Mouse (Mus musculus): ENCODE data around the gene Sox5.

The Sox5 gene

DNA sequence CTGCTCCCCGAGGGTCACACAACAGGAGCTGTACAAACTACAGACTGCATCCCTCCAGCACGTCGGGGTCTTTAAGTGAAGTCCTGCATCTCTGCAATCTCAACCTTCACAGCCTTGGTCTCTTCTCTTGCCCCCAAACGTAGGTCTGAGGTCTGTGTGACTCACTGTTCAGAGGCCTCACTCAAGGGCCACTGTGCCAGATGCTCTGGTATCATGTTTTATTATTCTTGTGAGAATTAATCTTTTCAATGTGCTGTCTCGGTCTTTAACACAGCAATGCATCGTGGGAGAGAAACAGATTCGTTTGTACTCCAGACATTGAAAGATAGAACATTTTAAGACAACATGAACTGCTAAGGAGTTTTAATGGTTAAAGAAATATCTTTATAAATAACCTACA lies 893.2 kb downstream of the Sox5 start:
- DNase-seq = no peak

DNA sequence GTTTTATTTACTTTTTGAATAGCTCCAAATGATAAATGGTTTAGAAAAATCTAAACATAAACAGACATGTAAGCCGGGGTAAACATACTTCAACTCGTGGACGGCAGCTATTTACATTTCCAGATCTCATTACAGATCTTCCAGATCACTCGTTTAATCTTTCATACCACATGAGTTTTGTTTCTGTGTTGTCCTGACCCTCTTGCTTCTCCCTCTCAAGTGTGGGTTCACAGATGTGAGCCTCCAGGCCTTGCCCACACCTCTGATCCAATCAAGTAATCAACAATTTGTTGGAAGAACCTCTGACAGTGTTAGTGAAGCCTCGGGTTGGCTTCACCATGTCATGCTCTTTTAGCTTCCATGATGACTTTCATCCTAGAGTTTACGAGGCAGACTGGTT lies 903.3 kb downstream of the Sox5 start:
- DNase-seq = no peak

DNA sequence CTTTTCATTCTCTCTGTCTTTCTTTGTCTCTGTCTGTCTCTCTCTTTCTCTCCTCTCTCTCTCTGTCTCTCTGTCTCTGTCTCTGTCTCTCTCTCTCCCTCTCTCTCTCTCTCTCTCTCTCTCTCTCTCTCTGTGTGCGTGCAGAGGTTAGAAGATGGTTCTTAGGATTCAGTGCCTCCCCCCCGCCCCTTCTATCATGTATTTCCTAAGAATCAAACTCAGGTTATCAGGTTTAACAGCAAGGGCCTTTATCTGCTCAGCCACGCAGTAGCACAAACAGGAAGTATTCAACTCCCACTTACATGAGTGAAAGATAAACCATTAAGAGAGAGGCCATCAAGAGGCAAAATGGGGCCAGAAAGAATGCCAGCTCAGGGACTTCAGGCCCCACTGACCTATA lies 913.0 kb downstream of the Sox5 start:
- no peak for DNase-seq

DNA sequence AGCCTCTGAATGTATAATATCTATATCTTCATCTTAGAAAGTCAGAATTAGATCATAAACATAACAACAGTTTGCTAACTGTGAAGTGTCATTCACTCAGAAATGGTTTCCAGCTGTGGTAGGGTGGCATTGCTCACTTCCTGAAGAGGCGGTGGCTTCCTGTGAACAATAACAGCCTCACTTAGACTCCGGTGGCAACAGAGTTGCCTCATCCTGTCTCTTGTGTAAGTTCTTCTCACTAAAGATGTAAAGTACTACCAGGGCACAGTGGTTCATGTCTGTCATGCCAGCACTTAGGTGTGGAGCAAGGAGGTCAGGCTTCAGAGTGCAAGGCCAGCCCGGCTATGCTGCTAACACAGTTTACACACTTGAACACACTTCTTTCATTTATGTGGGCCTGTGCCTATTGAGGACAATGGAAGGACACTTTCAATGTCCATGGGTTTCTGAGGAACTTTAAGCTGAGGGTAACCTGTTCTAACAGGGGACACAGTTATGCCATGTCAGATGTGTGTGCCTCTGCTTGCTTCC lies 913.6 kb downstream of the Sox5 start:
- DNase-seq = no peak

DNA sequence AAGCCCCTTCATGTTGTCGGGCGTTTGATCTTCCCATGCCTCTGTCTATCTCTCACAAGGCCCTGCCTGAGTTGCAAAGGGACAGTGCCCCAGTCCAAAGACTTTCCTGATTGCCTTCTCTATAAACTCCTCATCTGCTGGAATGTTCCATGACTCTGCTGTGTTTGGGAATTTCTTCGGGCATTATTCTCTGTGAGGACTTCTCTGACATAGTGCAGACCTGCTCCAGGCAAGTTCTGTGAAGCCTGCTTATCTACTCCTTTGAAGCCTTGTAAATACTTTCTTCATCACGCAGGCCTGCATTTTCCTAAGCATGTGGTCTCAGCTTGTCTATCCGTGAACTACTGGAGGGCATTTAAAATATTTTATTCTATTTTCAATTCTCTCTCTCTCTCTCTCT lies 914.7 kb downstream of the Sox5 start:
- DNase-seq = no peak

DNA sequence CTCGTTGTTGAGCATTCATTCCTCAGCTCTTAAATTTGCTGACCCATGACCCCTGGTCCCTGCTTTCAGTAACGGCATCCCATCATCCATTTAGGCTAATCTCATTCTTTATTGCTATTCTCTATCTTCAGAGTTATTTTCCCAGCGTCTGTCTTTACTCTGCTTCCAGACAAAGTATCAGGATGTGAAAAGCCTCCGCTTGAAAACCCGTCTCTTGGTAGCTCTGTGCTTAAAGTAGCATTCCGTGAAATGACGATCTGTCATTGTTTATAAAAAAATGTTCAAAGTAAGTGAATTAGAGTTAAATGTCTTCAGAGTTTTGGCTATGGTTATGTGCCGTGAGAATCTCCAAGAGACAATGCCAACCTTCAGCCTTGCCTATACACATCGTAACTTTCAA lies 915.2 kb downstream of the Sox5 start:
- no peak for DNase-seq

DNA sequence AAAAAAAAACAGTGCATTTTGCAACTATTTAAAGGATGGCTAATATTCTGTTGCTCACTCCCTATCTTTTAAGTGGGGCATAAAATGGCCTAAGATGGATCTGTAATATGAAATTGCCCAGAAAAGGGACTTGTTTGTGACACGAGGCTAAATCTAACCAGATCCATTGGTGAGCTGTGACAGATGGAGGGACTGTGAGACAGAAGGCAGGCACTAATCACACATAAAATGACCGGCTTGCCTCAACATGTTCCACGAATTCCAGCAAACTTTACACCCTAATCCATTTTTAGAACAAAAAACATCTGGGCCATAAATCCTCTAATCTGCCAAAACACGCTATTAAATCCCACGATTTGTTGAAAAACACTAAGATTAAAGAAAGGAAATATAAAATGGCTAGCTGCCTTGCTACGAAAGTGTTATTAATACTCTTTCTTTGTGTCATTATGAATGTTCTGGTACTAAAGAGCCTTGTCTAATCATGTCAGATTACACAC lies 919.1 kb downstream of the Sox5 start:
- DNase-seq = no peak

DNA sequence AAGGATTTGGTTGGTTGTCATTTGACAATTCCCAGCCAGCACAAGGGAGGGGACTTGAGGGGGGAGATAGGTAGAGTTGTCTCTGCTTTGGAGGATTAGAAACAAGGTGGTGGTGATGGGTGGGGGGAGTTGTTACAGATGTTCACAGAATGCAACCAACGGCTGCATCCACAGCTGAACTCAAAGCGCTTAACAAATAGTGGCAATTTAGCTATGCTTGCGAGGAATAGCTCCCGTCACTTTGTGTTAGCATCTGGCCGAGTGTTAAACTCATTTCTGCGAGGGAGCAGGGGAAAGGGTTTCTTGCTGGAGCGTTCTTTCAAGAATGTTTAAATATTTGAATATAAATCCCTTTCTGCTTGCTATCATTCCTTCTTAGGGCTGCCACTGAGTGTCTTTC lies 921.7 kb downstream of the Sox5 start:
- no peak for DNase-seq

DNA sequence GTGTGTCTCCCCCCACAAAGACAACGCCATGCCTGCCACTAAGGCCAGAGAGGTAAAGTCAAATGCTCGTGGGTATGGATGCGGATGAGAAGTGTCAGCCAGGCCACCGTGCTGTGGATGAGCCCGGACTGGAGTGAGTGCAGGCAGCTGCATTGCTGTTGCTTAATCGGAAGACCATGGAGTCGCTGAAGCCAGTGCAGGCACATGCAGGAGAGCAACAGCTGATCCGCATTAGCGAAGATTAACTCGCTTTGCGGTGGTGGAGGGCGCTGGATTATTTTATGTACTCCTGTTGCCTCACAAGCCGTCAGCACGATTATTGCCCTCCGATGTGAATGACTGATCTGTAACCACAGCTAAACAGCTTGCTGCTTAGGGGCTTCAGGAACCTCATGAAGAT lies 922.2 kb downstream of the Sox5 start:
- no peak for DNase-seq

DNA sequence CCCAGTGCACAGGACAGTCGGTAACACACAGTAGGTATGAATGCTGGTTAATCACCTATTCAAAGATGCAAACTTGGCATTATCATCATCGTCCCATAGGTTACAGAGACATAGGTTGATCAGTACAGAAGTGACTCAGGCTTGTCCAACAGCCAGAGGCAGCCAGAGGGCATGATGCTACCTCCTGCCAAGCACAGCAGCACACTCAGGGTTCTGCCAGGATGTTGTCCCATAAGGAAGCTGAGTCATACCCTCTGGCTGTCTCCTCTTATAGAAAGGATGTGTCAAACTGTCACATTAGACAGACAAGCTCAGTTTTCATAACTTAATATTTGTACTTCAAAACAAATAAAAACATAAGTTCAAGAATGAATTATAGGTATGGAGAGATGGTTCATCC lies 923.2 kb downstream of the Sox5 start:
- no peak for DNase-seq

DNA sequence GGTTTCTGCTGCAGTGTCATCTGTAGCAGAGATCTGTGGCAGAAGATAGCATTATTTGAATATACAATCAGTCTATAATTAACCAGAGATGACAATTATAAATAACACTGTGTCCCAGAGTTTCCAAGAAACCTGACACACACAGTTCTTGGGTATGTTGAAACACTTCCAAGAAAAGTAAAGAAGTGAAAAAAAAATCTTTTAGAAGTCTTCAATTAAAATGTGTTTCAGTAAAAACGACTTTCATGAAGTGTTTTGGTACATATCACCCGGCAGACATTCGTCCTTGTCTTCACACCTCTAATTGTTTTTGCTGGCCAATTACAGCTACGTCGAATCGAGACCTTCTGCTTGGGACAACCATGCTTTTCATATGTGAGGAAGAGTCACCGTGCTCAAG lies 924.4 kb downstream of the Sox5 start:
- no peak for DNase-seq

DNA sequence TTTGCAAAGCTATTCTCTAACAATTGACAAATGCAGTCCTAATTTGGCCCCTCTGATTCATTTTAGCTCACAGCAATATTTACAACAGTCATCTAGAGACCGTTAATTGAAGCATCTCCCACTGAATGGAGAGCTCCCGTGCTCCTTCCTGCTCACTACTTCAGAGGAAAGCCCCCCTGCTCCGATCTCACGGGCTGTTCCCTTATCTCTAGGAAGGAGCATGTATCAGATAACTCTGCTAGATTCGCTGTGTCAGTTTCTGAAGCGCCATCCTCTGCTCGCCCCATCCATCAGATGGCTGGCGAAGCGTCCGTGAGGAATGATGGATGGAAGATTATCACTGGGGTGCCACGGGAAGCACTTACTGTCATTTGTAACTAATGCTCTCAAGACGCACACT lies 926.4 kb downstream of the Sox5 start:
- no peak for DNase-seq

DNA sequence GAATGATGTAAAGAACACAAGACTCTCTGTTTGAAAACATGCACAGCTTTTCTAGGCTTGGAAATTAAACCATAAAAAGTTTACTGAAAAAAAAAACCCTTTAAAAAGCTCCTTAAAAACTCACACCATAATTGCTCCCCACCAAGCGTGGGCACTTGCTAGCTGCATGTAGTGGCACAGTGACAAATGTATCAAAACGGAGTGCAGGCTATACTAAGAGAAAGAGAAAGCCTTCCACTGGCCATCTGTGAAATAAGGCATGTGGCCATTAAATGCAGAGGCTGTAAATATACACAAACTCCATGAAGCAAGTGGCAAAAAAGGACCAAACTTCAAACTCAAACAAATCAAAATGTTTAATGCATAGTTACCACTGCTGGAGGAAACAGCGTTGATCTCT lies 927.7 kb downstream of the Sox5 start:
- no peak for DNase-seq

DNA sequence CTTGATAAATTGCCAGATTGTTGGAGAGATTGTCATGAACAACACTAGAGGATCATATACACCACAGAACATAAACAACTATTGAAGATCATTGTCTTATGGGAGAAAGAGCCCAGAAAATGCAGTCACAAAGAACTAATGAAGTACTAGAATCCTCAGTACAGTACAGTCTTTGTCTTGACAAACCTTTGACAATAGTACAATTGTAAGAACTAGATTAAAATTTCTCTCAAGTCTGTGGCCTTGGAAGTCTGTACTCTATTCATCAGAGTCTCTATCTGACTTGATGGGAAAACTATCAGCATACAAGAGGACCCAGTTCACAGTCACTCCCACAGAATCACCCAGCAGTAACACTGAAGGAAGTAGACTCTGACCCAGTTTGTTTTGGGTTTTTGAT lies 936.0 kb downstream of the Sox5 start:
- DNase-seq = no peak

DNA sequence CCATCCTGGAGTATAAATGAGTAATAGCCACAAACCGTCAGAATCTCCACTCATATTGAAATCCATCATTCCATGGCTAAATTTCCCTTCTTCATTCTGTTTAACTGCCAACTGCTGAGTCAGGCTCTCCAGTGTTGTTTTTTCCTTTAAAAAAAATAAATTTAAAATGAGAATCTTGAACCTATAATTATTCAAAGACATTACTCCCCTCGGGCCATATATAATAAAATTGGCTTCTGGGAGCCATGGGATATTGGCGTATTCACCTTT lies 937.1 kb downstream of the Sox5 start:
- no peak for DNase-seq

DNA sequence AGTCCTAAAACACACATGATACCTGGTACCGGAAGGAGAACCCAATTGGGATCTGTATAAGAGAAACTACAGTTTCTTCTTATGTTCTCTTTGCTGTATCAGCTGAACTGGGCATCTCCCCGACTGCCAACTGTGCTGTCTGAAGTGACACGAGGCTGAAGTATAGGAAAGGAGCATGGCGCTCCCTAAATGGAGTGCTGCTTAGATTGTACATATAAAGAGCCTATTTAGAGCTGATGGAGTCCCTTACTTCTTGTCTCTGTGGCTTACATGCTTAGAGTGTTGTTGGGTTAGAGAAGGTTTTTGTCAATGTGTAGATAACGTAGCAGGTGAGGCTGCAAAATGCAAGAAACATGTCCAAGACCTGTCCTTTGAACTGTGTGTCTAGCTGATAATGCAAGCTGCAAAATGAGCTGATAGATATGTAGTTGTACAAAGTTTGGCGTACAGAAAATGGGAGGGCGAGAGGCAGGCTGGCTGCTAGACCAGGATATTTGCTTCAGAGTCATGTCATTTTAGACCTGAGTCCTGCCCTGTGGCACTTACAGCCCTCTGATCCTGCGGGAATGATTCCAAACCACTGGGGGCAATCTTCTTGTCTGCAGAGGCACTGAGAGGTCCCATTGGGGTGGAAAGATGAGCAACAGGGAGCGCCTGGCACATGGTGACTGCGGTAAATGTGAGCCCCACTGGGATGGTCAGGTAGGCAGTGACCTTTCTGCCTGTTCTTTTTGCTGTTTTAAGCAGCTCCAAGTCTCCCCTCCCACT lies 937.7 kb downstream of the Sox5 start:
- no peak for DNase-seq

DNA sequence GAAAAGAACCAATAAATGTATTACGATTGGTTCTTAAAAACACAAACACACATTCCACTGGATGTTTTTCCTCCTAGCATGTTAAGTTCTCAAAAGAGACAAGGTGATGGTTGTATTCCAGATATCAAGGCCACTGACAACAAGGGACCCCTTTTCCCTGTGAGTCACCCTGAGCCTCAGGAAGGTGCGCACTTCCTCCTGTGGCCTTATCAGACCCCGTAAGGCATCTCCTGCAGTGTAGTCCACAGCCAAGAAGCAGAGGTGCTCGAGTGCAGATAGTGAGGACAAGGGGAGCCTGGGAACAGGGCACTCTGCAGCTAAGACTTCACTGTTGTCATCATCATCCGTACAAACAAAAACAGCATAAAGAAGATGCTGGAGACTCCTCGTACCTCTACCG lies 939.8 kb downstream of the Sox5 start:
- DNase-seq = no peak

DNA sequence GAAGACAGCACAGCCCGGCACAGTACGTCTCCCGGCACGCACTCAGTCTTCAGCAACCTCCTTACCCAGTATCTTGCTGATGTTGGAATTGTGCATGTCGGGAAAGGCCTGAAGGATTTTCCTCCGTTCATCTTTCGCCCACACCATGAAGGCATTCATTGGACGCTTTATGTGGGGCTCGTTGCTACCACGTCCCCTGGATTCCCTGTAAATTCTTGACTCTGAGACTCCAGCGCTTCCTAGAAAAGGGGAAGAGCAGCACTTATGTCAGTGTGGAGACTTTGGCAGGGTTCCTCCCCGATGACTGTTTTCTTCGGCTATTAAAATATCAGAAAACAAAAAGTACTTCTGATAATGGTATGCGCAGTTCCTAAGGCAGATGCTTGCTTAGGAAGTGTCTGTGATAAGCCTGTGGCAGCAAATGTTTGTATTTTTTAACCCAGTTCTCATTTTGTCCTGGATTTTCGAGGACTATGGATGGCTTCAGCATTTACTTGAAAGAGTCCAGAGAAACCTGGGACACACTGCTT lies 940.6 kb downstream of the Sox5 start:
- no peak for DNase-seq

DNA sequence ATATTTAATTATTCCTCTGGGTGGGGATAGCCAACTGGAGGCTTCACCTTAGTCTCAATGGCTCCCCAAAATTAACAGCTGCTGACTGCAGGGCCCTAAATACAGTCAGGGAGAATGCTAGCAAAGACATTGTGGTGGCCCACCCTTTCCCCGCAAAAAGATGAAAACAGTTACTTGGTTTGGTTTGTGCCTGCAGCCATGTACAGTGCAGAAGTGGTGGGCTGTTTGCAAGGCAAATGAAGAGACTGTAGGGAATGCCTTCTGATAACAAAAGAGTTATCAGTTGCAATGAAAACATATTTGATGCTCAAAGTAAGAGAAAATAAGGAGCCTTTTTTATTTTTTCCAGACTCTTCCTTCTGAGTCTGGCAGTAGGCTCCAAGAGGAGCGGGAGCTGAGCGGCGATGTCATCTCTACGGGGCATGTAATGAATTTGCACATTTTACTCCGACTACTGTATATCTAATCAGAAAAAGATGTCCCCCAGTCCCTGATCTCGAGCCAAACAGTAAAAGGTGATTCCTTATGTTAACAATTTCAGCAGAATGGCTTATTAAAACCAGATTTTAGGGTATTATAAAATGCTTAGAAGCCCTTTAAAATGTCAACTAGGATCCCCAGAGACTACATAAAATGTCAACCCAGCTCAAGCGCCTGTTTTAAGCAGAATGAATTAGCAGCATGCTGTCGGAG lies 943.2 kb downstream of the Sox5 start:
- no peak for DNase-seq

DNA sequence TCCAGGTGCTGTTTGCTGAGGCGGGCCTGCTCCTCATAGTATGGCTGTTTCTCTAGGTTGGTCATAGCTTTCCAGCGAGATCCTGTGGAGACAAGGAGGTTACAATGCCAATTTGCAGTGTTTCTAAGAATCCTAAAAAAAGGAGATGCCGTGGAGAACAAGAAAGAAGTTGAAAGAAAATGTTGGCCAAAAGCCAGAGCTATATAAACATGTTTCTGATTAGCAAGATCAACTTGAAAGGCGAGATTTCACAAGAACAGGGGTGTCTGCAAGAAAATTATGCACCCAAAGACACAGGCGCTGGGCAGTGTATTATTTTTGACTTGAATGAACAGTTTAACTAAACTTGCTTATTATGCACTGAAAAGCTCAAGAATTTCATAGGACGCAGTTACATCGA lies 946.4 kb downstream of the Sox5 start:
- DNase-seq = no peak

DNA sequence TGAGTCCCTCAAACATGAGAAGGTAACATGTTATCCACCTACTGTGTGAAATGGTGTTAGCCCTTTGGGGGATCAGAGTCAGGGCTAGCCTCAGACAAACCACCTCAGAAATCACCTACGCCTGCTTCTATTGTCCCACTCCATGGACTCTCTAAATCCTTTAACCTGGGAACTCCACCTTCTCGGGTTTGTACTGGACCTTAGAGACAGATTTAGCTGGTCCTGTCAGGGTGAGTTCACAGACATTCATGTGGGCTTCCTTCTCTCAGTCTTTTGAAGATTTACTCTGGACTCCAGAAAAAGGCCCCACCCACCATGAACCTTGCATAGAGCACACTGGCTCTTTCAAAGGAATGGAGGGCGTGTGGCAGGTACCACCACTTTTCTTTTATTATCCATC lies 947.8 kb downstream of the Sox5 start:
- DNase-seq = no peak

DNA sequence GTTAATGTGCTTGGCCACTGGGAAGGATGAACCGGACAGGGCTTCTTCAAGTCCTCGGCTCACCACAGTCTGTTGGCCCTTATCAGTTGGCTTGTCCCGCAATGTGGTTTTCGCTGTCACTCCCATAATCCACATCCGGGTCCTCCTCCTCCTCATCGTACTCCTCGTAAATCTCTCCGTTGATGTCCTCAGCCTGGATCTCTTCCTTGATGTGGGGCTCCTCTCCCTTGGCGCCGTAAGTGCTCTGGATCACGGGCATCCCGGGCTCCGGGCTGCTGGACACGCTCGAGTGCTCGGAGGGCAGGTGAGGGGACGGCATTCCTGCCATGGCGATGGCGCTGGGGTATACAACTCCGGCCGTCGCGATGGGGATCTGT lies 948.6 kb downstream of the Sox5 start:
- DNase-seq = no peak

DNA sequence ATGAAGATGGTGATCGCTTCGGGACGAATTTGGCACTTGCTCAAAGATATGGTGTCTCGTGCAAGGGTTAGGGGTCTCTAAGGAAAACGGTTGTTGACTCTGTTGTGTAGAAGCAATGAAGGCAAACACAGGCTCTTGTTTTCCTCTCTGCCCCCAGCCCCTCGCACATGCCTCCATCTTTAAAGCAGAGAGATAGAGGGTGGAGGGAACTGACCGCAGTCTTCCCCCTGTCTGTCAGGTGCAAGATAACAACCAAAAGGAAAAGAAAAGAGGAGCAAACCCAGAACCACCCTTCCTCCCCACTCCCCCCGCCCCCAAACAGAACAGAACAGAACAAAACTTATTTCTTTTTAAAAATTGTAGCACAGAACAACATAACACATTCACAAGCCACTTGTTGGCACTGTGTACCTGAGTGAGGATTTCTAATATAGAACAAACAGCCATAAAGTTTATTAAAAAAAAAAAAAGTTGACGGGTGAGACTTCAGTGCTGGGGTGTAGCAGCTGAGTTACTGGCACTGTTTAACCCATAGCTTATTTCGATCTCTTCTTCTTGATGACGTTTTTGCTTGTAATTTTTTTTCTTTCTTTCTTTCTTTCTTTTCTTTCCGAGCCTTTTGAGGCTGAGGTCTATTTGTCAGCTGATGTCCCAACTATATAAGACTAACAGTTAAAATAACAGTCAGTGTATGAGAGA lies 949.1 kb downstream of the Sox5 start:
- no peak for DNase-seq

DNA sequence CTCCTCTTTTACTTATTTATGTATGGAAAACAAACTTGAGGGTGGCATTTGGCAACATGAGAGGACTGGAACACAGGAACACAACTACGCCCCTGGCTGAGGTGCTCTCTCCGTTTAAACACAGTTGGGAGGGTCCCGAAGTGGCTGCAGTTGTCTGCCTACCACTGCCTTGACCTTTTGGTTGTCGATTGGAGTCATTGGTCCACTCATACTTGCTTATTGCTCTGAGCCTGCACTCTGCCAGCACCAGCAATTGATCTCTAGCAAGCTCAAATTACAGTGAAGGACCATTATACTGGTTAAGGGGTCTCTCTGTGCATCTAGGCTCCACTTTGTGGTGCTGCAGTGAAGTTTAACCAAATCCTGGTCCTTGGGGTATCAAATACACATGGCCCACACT lies 950.5 kb downstream of the Sox5 start:
- no peak for DNase-seq
